Mouse (Mus musculus) lung, embryonic 16.5 days (tissue): ENCODE results near the gene Ttc19. TPM values are rescaled to one million over a fixed set of nuclear protein-coding genes. Genes with fewer than 3 reads are reported as not detected.
"Not testable (repeated sequence)": the region's sequence is repeated elsewhere in the genome, so short reads cannot be mapped to it uniquely, and the experiment has no call there.

Experiments used
- ATAC-seq: fragments of 200-750 bp; cut with Nextera tagmentation; 2 replicates; pipeline ENCODE4 v1.8.0; 2017; ENCODE audit warnings: low read depth, mild to moderate bottlenecking, moderate library complexity
- H3K27ac ChIP-seq: fragments of 300-500 bp; sonication (generic); 2 replicates; pipeline ENCODE4 v1.5.1; 2014; ENCODE audit warnings: mild to moderate bottlenecking, control low read depth, low read length
- H3K27me3 ChIP-seq: fragments of 300-500 bp; sonication (generic); 2 replicates; pipeline ENCODE4 v1.6.1; 2014; ENCODE audit warnings: low read depth, low read length, mixed read lengths; ENCODE audit not compliant: control insufficient read depth, insufficient read depth
- H3K36me3 ChIP-seq: fragments of 300-500 bp; sonication (generic); 2 replicates; pipeline ENCODE4 v1.6.1; 2014; ENCODE audit warnings: low read length; ENCODE audit not compliant: control insufficient read depth, insufficient read depth
- H3K4me1 ChIP-seq: fragments of 300-500 bp; sonication (generic); replicated peaks from 2 replicates; pipeline ENCODE4 v1.6.1; 2014; ENCODE audit warnings: low read length, mixed read lengths; ENCODE audit not compliant: control insufficient read depth, insufficient read depth
- H3K4me2 ChIP-seq: fragments of 300-500 bp; sonication (generic); 2 replicates; pipeline ENCODE4 v1.6.1; 2014; ENCODE audit warnings: low read depth, low read length, control low read depth
- H3K4me3 ChIP-seq: fragments of 300-500 bp; sonication (generic); 2 replicates; pipeline ENCODE4 v1.5.1; 2014; ENCODE audit warnings: mild to moderate bottlenecking, low read length, control low read depth
- H3K9ac ChIP-seq: fragments of 300-500 bp; sonication (generic); 2 replicates; pipeline ENCODE4 v1.6.1; 2014; ENCODE audit warnings: low read length, control low read depth
- H3K9me3 ChIP-seq: fragments of 300-500 bp; sonication (generic); 2 replicates; pipeline ENCODE4 v1.6.1; 2016; ENCODE audit warnings: low read length; ENCODE audit not compliant: control insufficient read depth
- WGBS: fragments of 180-500 bp; shearing (Covaris S2); extraction: QIAGEN DNeasy Blood & Tissue Kit; methylation state at CpG from one replicate; pipeline ENCODE4 v1.1.7; 2014; 5-methylcytosine and 5-hydroxymethylcytosine counted together
- polyA plus RNA-seq: library from polyadenylated mRNA; unstranded; fragments of >200 nt; fragmentation: Nextera tagmentation; extraction: Ambion mirVana; gene quantifications from 2 replicates; pipeline ENCODE4 v1.2.1, GENCODE M21; 2015

Gene Ttc19
- polyA plus RNA-seq, 1 experiment from 2014 or later = 15.5 TPM

GRCm38 (mm10) chr11:62277086-62277485 is 4.2 kb upstream of the Ttc19 start:
- H3K9ac ChIP-seq = no peak overlapping the region
- no peak overlapping the region for H3K27ac ChIP-seq
- no peak overlapping the region for H3K4me2 ChIP-seq
- no peak overlapping the region for H3K4me3 ChIP-seq
- no peaks in the 10 kb centered on the region for H3K27me3 ChIP-seq
- no peaks in the 10 kb centered on the region for H3K36me3 ChIP-seq
- no peaks in the 10 kb centered on the region for H3K9me3 ChIP-seq
- WGBS = 35% methylated on average over 8 of the region's 8 CpGs
- no peak for ATAC-seq
- peaks cover 1% of the 10 kb centered on the region for H3K4me1 ChIP-seq

GRCm38 (mm10) chr11:62278027-62278426 is 3.2 kb upstream of the Ttc19 start:
- Histone ChIP-seq H3K4me2 (no peak overlapping the region), H3K9ac (no peak overlapping the region), H3K4me1 (peaks cover 3% of the 10 kb centered on the region), H3K36me3 (no peaks in the 10 kb centered on the region), H3K9me3 (no peaks in the 10 kb centered on the region), H3K27me3 (no peaks in the 10 kb centered on the region), H3K27ac (no peak overlapping the region), H3K4me3 (no peak overlapping the region)
- WGBS = 7% methylated on average over 5 of the region's 5 CpGs
- no peak for ATAC-seq

- peaks cover 3% of the 10 kb centered on the region for H3K4me1 ChIP-seq
- peaks cover 7% of the 10 kb centered on the region for H3K36me3 ChIP-seq
- H3K4me2 ChIP-seq = peak overlapping the region; percentile 92
- H3K27ac ChIP-seq = peak overlapping the region; percentile 91
- peak; percentile 80 for ATAC-seq
- H3K9ac ChIP-seq = peak overlapping the region; percentile 87
- no peaks in the 10 kb centered on the region for H3K27me3 ChIP-seq
- WGBS = under 1% methylated on average over 35 of the region's 57 CpGs
- H3K4me3 ChIP-seq = peak overlapping the region; percentile 93
- no peaks in the 10 kb centered on the region for H3K9me3 ChIP-seq
These were observed 326 bp downstream of the Ttc19 start for GRCm38 (mm10) chr11:62281601-62281997.

- not testable (repeated sequence) for H3K36me3 ChIP-seq, H3K4me1 ChIP-seq, H3K4me2 ChIP-seq, H3K9me3 ChIP-seq, ATAC-seq, H3K9ac ChIP-seq, H3K27me3 ChIP-seq, H3K4me3 ChIP-seq, H3K27ac ChIP-seq
- 89% methylated on average over 3 of the region's 3 CpGs for WGBS
These were observed 2.7 kb downstream of the Ttc19 start for GRCm38 (mm10) chr11:62284020-62284419.

- Histone ChIP-seq H3K4me1 (peaks cover 3% of the 10 kb centered on the region), H3K9ac (no peak overlapping the region), H3K27me3 (no peaks in the 10 kb centered on the region), H3K27ac (no peak overlapping the region), H3K4me3 (no peak overlapping the region), H3K36me3 (peaks cover 9% of the 10 kb centered on the region), H3K4me2 (no peak overlapping the region), H3K9me3 (no peaks in the 10 kb centered on the region)
- 86% methylated on average over 8 of the region's 8 CpGs for WGBS
- no peak for ATAC-seq
These were observed 3.7 kb downstream of the Ttc19 start for GRCm38 (mm10) chr11:62285020-62285419.

- WGBS = 100% methylated on average over 1 of the region's 1 CpGs
- no peaks in the 10 kb centered on the region for H3K9me3 ChIP-seq
- H3K27me3 ChIP-seq = no peaks in the 10 kb centered on the region
- peaks cover 9% of the 10 kb centered on the region for H3K36me3 ChIP-seq
- H3K27ac ChIP-seq = no peak overlapping the region
- no peak overlapping the region for H3K9ac ChIP-seq
- no peak for ATAC-seq
- no peak overlapping the region for H3K4me3 ChIP-seq
- no peak overlapping the region for H3K4me2 ChIP-seq
- H3K4me1 ChIP-seq = no peaks in the 10 kb centered on the region
These were observed 6.4 kb downstream of the Ttc19 start for GRCm38 (mm10) chr11:62287700-62288099.

GRCm38 (mm10) chr11:62294121-62294520 is 12.8 kb downstream of the Ttc19 start:
- Histone ChIP-seq H3K9me3 (no peaks in the 10 kb centered on the region), H3K4me1 (no peaks in the 10 kb centered on the region), H3K27ac (no peak overlapping the region), H3K9ac (no peak overlapping the region), H3K36me3 (0 out of 2 replicates have a peak, but pooled peaks cover 7% of the 10 kb centered on the region), H3K27me3 (no peaks in the 10 kb centered on the region), H3K4me2 (no peak overlapping the region), H3K4me3 (no peak overlapping the region)
- ATAC-seq = no peak
- WGBS = 85% methylated on average over 2 of the region's 2 CpGs

- Histone ChIP-seq H3K9ac (no peak overlapping the region), H3K4me3 (no peak overlapping the region), H3K4me2 (no peak overlapping the region), H3K9me3 (no peaks in the 10 kb centered on the region), H3K27ac (no peak overlapping the region), H3K4me1 (no peaks in the 10 kb centered on the region), H3K36me3 (0 out of 2 replicates have a peak, but pooled peaks cover 5% of the 10 kb centered on the region), H3K27me3 (no peaks in the 10 kb centered on the region)
- 87% methylated on average over 6 of the region's 6 CpGs for WGBS
- ATAC-seq = no peak
These were observed 17.6 kb downstream of the Ttc19 start for GRCm38 (mm10) chr11:62298883-62299282.

- Histone ChIP-seq H3K36me3 (peaks cover 10% of the 10 kb centered on the region), H3K4me1 (no peaks in the 10 kb centered on the region), H3K4me2 (no peak overlapping the region), H3K9me3 (no peaks in the 10 kb centered on the region), H3K4me3 (no peak overlapping the region), H3K27me3 (no peaks in the 10 kb centered on the region), H3K27ac (no peak overlapping the region), H3K9ac (no peak overlapping the region)
- ATAC-seq = no peak
- 93% methylated on average over 2 of the region's 2 CpGs for WGBS
These were observed 24.6 kb downstream of the Ttc19 start for GRCm38 (mm10) chr11:62305866-62306265.

- no peak for ATAC-seq
- Histone ChIP-seq H3K4me3 (no peak overlapping the region), H3K4me1 (no peaks in the 10 kb centered on the region), H3K9ac (no peak overlapping the region), H3K36me3 (peaks cover 19% of the 10 kb centered on the region), H3K4me2 (no peak overlapping the region), H3K9me3 (no peaks in the 10 kb centered on the region), H3K27ac (no peak overlapping the region), H3K27me3 (no peaks in the 10 kb centered on the region)
- 90% methylated on average over 2 of the region's 2 CpGs for WGBS
These were observed 28.0 kb downstream of the Ttc19 start for GRCm38 (mm10) chr11:62309296-62309695.
